Mouse (Mus musculus) liver, postnatal 0 days (tissue): ENCODE measurements around the gene 2010003K11Rik.

Source experiments
- CTCF ChIP-seq: sonication (generic); IDR thresholded peaks from 2 replicates; pipeline ENCODE4 v1.5.1; 2016; ENCODE audit warnings: antibody characterized with exemption, low read depth
- EP300 ChIP-seq: IDR thresholded peaks from 2 replicates; pipeline ENCODE4 v1.6.1; 2016; ENCODE audit warnings: antibody characterized with exemption, low read depth, mild to moderate bottlenecking

DNA sequence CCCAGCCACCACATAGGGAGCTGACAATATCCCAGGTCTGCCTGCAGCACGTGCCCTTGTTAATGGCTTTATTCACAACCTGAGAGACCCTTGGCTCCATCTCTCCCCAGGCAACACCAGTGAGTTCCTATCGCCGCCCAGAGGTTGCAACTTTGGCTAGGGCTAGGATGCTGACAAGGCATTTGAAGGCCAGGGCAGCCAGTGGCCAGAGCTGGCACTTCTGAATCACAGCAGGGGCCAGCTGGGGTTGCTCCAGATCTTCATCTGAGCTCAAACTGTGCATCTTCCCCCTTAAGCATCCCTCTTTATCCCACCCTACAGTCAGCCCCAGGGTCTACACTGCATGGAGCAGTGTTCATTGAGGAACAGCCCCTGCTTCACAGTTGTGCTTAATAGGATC lies 23.6 kb downstream of the 2010003K11Rik start:
- TF ChIP-seq CTCF (no peak), EP300 (no peak)
